Mouse (Mus musculus) stomach, embryonic 14.5 days (tissue): ENCODE results near the gene Naa20. TPM values are rescaled to one million over a fixed set of nuclear protein-coding genes. Genes with fewer than 3 reads are reported as not detected.

ENCODE experiments used
- ATAC-seq: fragments of 200-750 bp; cut with Nextera tagmentation; 2 replicates; pipeline ENCODE4 v1.8.0; 2017; ENCODE audit warnings: low read depth, moderate TSS enrichment; ENCODE audit not compliant: insufficient number of reproducible peaks, insufficient read depth, low FRiP score
- H3K27ac ChIP-seq: fragments of 300-500 bp; sonication (generic); 2 replicates; pipeline ENCODE4 v1.5.1; 2014; ENCODE audit warnings: mild to moderate bottlenecking, low read length, moderate library complexity, mixed read lengths
- H3K27me3 ChIP-seq: fragments of 300-500 bp; sonication (generic); 2 replicates; pipeline ENCODE4 v1.6.1; 2014; ENCODE audit warnings: low read length, control low read depth, mixed read lengths; ENCODE audit not compliant: control insufficient read depth, insufficient read depth
- H3K36me3 ChIP-seq: fragments of 300-500 bp; sonication (generic); 2 replicates; pipeline ENCODE4 v1.6.1; 2014; ENCODE audit warnings: mild to moderate bottlenecking, control low read depth, low read length, moderate library complexity, mixed read lengths; ENCODE audit not compliant: control insufficient read depth, insufficient read depth
- H3K4me1 ChIP-seq: fragments of 300-500 bp; sonication (generic); 2 replicates; pipeline ENCODE4 v1.6.1; 2014; ENCODE audit warnings: low read length, control low read depth, mixed read lengths; ENCODE audit not compliant: control insufficient read depth, insufficient read depth
- H3K4me2 ChIP-seq: fragments of 300-500 bp; sonication (generic); replicated peaks from 2 replicates; pipeline ENCODE4 v1.6.1; 2014; ENCODE audit warnings: low read depth, low read length, control low read depth
- H3K4me3 ChIP-seq: fragments of 300-500 bp; sonication (generic); 2 replicates; pipeline ENCODE4 v1.5.1; 2014; ENCODE audit warnings: low read depth, low read length, control low read depth
- H3K9ac ChIP-seq: fragments of 300-500 bp; sonication (generic); replicated peaks from 2 replicates; pipeline ENCODE4 v1.6.1; 2014; ENCODE audit warnings: low read depth, mild to moderate bottlenecking, control low read depth, low read length, moderate library complexity, mixed read lengths
- H3K9me3 ChIP-seq: fragments of 300-500 bp; sonication (generic); 2 replicates; pipeline ENCODE4 v1.6.1; 2016; ENCODE audit warnings: low read depth, low read length, control low read depth; ENCODE audit not compliant: control insufficient read depth
- WGBS: fragments of 180-500 bp; shearing (Covaris S2); extraction: QIAGEN DNeasy Blood & Tissue Kit; methylation state at CpG from one replicate; pipeline ENCODE4 v1.1.7; 2014; 5-methylcytosine and 5-hydroxymethylcytosine counted together
- polyA plus RNA-seq: library from polyadenylated mRNA; unstranded; fragments of >200 nt; fragmentation: Nextera tagmentation; extraction: Ambion mirVana; gene quantifications from 2 replicates; pipeline ENCODE4 v1.2.1, GENCODE M21; 2014

Gene Naa20
- polyA plus RNA-seq, 1 experiment from 2014 or later = 178 TPM

GRCm38 (mm10) chr2:145880887-145881747, 20.8 kb upstream of the Naa20 start:
- H3K27ac ChIP-seq = no peak overlapping the region
- no peak overlapping the region for H3K4me2 ChIP-seq
- H3K36me3 ChIP-seq = peaks cover 44% of the 10 kb centered on the region
- ATAC-seq = no peak
- no peak overlapping the region for H3K9ac ChIP-seq
- peaks cover 16% of the 10 kb centered on the region for H3K4me1 ChIP-seq
- H3K4me3 ChIP-seq = no peak overlapping the region
- H3K9me3 ChIP-seq = no peaks in the 10 kb centered on the region
- no peaks in the 10 kb centered on the region for H3K27me3 ChIP-seq
- 82% methylated on average over 11 of the region's 11 CpGs for WGBS

- WGBS = 91% methylated on average over 5 of the region's 5 CpGs
- Histone ChIP-seq H3K27ac (no peak overlapping the region), H3K9me3 (no peaks in the 10 kb centered on the region), H3K4me1 (peaks cover 16% of the 10 kb centered on the region), H3K9ac (no peak overlapping the region), H3K36me3 (peaks cover 36% of the 10 kb centered on the region), H3K4me2 (no peak overlapping the region), H3K4me3 (no peak overlapping the region), H3K27me3 (no peaks in the 10 kb centered on the region)
- no peak for ATAC-seq
These were observed 20.0 kb upstream of the Naa20 start for GRCm38 (mm10) chr2:145881932-145882331.

GRCm38 (mm10) chr2:145882398-145882797, 19.5 kb upstream of the Naa20 start:
- WGBS = 29% methylated on average over 2 of the region's 2 CpGs
- Histone ChIP-seq H3K4me3 (no peak overlapping the region), H3K9me3 (no peaks in the 10 kb centered on the region), H3K9ac (no peak overlapping the region), H3K36me3 (peaks cover 32% of the 10 kb centered on the region), H3K4me2 (no peak overlapping the region), H3K27ac (no peak overlapping the region), H3K4me1 (peaks cover 18% of the 10 kb centered on the region), H3K27me3 (no peaks in the 10 kb centered on the region)
- ATAC-seq = no peak

GRCm38 (mm10) chr2:145884036-145884912, 17.6 kb upstream of the Naa20 start:
- H3K4me1 ChIP-seq = peaks cover 28% of the 10 kb centered on the region
- H3K4me2 ChIP-seq = no peak overlapping the region
- ATAC-seq = 0 out of 2 replicates have a peak, but pooled peaks have one; percentile 7
- H3K4me3 ChIP-seq = no peak overlapping the region
- no peaks in the 10 kb centered on the region for H3K27me3 ChIP-seq
- no peak overlapping the region for H3K9ac ChIP-seq
- 36% methylated on average over 17 of the region's 17 CpGs for WGBS
- H3K9me3 ChIP-seq = no peaks in the 10 kb centered on the region
- peak overlapping the region; percentile 84 for H3K27ac ChIP-seq
- H3K36me3 ChIP-seq = peaks cover 30% of the 10 kb centered on the region

GRCm38 (mm10) chr2:145884913-145885785, 16.8 kb upstream of the Naa20 start:
- Histone ChIP-seq H3K27me3 (no peaks in the 10 kb centered on the region), H3K4me1 (peaks cover 28% of the 10 kb centered on the region), H3K9me3 (no peaks in the 10 kb centered on the region), H3K27ac (peak overlapping the region; percentile 84), H3K36me3 (peaks cover 24% of the 10 kb centered on the region), H3K9ac (no peak overlapping the region), H3K4me2 (no peak overlapping the region), H3K4me3 (no peak overlapping the region)
- 46% methylated on average over 14 of the region's 14 CpGs for WGBS
- ATAC-seq = peak; percentile 47; the same call in 1 of the 2 replicates

GRCm38 (mm10) chr2:145887937-145888765, 13.7 kb upstream of the Naa20 start:
- Histone ChIP-seq H3K4me2 (no peak overlapping the region), H3K4me3 (no peak overlapping the region), H3K27ac (peak overlapping the region; percentile 78), H3K9me3 (no peaks in the 10 kb centered on the region), H3K4me1 (peaks cover 28% of the 10 kb centered on the region), H3K27me3 (no peaks in the 10 kb centered on the region), H3K36me3 (peaks cover 15% of the 10 kb centered on the region), H3K9ac (no peak overlapping the region)
- 53% methylated on average over 14 of the region's 14 CpGs for WGBS
- no peak for ATAC-seq

- 56% methylated on average over 6 of the region's 6 CpGs for WGBS
- Histone ChIP-seq H3K4me2 (no peak overlapping the region), H3K4me1 (peaks cover 27% of the 10 kb centered on the region), H3K4me3 (no peak overlapping the region), H3K9me3 (no peaks in the 10 kb centered on the region), H3K27me3 (no peaks in the 10 kb centered on the region), H3K9ac (no peak overlapping the region), H3K27ac (peak overlapping the region; percentile 78), H3K36me3 (peaks cover 15% of the 10 kb centered on the region)
- 0 out of 2 replicates have a peak, but pooled peaks have one; percentile 21 for ATAC-seq
These were observed 13.0 kb upstream of the Naa20 start for GRCm38 (mm10) chr2:145888766-145889480.
